Mouse (Mus musculus) liver, adult 2 months (tissue): ENCODE results near the gene Ptk7. TPM values are rescaled to one million over a fixed set of nuclear protein-coding genes. Genes with fewer than 3 reads are reported as not detected.
A peak's percentile ranks its signal among the peaks of the same experiment; 100 is the strongest.

Experiments used
- DNase-seq: peaks from one replicate; pipeline ENCODE4 v3.0.0-alpha.2; 2011; ENCODE audit warnings: low read depth, low spot score; ENCODE audit errors: extremely low read depth
- H3K27ac ChIP-seq: fragments of 200-500 bp; replicated peaks from 2 replicates; pipeline ENCODE4 v1.5.1; 2012; ENCODE audit warnings: low read depth, mild to moderate bottlenecking, control low read depth, inconsistent platforms, low read length; ENCODE audit not compliant: insufficient read depth
- H3K27me3 ChIP-seq: fragments of 200-500 bp; 2 replicates; pipeline ENCODE4 v1.6.1; 2012; ENCODE audit warnings: mild to moderate bottlenecking, moderate library complexity, low read length, inconsistent platforms; ENCODE audit not compliant: control insufficient read depth, insufficient read depth
- H3K36me3 ChIP-seq: fragments of 200-500 bp; 2 replicates; pipeline ENCODE4 v1.6.1; 2012; ENCODE audit warnings: low read length, inconsistent platforms; ENCODE audit not compliant: control insufficient read depth, insufficient read depth
- H3K4me1 ChIP-seq: fragments of 200-500 bp; 2 replicates; pipeline ENCODE4 v1.6.1; 2011; ENCODE audit warnings: low read length; ENCODE audit not compliant: control insufficient read depth, insufficient read depth
- H3K4me3 ChIP-seq: fragments of 200-500 bp; 2 replicates; pipeline ENCODE4 v1.5.1; 2011; ENCODE audit warnings: low read depth, mild to moderate bottlenecking, control low read depth, low read length, moderate library complexity; ENCODE audit not compliant: insufficient read depth
- H3K79me2 ChIP-seq: fragments of 200-500 bp; 2 replicates; pipeline ENCODE4 v1.6.1; 2012; ENCODE audit warnings: inconsistent platforms, mild to moderate bottlenecking, low read length, moderate library complexity; ENCODE audit not compliant: control insufficient read depth, insufficient read depth
- H3K9ac ChIP-seq: fragments of 200-500 bp; 2 replicates; pipeline ENCODE4 v1.6.1; 2012; ENCODE audit warnings: low read depth, mild to moderate bottlenecking, control low read depth, inconsistent platforms, low read length
- CTCF ChIP-seq: fragments of 200-500 bp; IDR thresholded peaks from 2 replicates; pipeline ENCODE4 v1.5.1; 2011; ENCODE audit warnings: low read depth, low read length, control low read depth
- POLR2A ChIP-seq: fragments of 200-500 bp; IDR thresholded peaks from 2 replicates; pipeline ENCODE4 v1.6.1; 2011; ENCODE audit warnings: low read length, control low read depth; ENCODE audit not compliant: insufficient read depth; ENCODE audit errors: extremely low read depth
- WGBS: fragments of 180-500 bp; shearing (Covaris S2); methylation state at CpG from one replicate; pipeline ENCODE4 v1.1.7; 2018; 5-methylcytosine and 5-hydroxymethylcytosine counted together
- polyA plus RNA-seq: library from polyadenylated mRNA; depleted of rRNA; stranded (reverse); fragments of >200 nt; gene quantifications from 2 replicates; pipeline ENCODE4 v1.2.3, GENCODE M21; 2012
- total RNA-seq: library from RNA; depleted of rRNA; stranded (reverse); fragments of >200 nt; gene quantifications from 2 replicates; pipeline ENCODE4 v1.2.3, GENCODE M21; 2014

The Ptk7 gene
- total and polyA plus RNA-seq, 2 experiments = 0.65 to 0.66 TPM

- Histone ChIP-seq H3K79me2 (no peaks in the 10 kb centered on the region), H3K27me3 (no peaks in the 10 kb centered on the region), H3K9ac (no peak overlapping the region), H3K4me3 (no peak overlapping the region), H3K36me3 (no peaks in the 10 kb centered on the region), H3K4me1 (peaks cover 4% of the 10 kb centered on the region), H3K27ac (no peak overlapping the region)
- no peak for DNase-seq
- TF ChIP-seq CTCF (no peak), POLR2A (no peak)
- WGBS = 90% methylated on average over 12 of the region's 12 CpGs
Observed at GRCm38 (mm10) chr17:46543661-46544060, 85.6 kb downstream of the Ptk7 start.

DNA sequence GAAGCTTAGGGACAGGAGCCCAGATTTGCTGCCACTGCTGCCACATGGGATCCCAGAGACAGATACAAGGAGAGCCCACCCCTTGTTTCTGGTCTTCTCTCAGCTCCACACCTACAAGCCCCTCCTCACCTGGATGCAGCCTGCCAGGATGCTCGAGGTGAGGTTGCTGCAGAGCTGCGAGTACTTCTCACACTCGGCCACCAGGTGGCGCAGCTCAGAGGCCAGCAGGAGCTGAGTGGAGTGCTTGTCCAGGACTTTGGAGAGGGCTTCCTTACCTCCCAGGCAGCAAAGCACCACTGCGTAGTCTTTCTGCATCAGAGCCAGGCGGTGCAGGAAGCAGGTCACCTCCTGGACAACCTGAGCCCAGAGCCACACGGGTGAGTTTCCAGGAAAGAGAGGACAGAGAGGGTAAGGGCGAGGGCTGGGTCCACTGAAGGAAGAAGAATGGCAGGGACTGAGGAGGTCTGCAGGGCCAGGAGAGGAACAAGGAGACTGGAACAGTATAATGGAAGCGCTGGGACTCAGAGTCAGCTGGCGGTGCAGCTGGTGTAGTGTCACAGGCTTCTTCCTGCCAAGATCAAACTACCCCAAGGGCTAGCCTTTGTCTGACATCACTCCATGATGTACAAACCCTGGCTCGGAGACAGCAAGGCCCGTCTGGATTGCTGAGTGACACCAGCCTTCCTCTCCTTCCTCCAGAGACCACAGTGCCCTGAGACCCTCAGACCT, 103.6 kb downstream of the Ptk7 start:
- DNase-seq = peak; percentile 33
- Histone ChIP-seq H3K36me3 (no peaks in the 10 kb centered on the region), H3K79me2 (no peaks in the 10 kb centered on the region), H3K27me3 (no peaks in the 10 kb centered on the region), H3K4me1 (no peaks in the 10 kb centered on the region), H3K9ac (no peak overlapping the region), H3K4me3 (no peak overlapping the region), H3K27ac (no peak overlapping the region)
- peak; percentile 98 for TF ChIP-seq CTCF
- TF ChIP-seq POLR2A = no peak
- WGBS = 50% methylated on average over 12 of the region's 12 CpGs

DNA sequence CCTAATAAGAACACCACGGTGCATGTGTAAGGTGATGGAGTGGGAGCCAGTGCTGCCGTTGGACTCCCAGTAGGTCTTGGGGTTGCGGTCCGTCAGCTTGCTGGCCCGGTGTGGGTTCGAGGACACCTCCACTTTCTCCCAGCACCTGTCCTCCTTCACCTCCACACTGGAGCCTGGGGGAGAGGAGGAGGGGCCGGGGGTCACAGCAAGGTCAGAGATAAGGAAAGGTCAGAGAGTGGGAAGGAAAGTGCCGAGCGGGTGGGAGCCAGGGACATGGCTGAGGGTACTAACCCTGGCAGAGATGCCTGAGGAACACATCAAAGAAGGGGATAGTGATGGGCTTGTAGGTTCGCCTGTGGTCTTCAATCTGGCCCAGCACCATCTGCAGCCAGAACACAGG, 104.2 kb downstream of the Ptk7 start:
- no peak overlapping the region for H3K9ac ChIP-seq
- no peaks in the 10 kb centered on the region for H3K4me1 ChIP-seq
- H3K79me2 ChIP-seq = no peaks in the 10 kb centered on the region
- no peaks in the 10 kb centered on the region for H3K36me3 ChIP-seq
- H3K27ac ChIP-seq = no peak overlapping the region
- DNase-seq = no peak
- WGBS = 84% methylated on average over 10 of the region's 10 CpGs
- H3K27me3 ChIP-seq = no peaks in the 10 kb centered on the region
- H3K4me3 ChIP-seq = no peak overlapping the region
- no peak for TF ChIP-seq POLR2A
- no peak for TF ChIP-seq CTCF

DNA sequence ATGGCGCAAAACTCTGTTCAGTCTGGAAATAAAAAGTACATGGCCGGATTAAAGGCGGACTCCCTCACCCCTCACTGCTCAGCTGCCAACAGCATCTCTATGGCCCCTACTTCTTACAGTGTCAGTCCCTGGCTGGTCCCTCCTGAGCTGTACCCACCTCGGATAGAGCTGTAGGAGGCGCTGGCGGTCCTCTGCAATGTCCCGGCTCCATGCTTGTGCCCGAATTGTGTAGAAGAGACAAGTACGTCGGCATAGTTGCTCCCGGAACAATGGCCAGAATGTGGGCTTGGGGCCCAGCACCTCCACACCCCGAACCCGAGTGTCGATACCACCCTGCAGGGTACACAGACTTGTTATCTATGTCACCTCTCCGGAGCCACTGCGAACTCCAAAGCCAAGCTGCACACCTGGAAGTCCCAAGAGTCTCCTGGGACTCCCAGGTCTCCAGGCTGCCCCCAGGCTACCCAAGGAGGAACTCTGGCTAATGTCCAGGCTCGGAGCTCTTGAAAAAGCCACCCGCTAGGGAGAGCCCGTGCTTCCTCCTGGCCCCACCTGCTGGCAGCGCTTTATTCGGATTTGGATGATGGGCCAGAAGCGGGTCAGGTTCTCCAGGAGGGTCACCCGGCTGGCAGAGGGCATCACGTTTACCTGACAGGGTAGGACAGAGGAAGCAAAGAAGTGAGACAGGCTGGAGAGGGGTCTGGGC, 107.2 kb downstream of the Ptk7 start:
- H3K4me1 ChIP-seq = no peaks in the 10 kb centered on the region
- H3K79me2 ChIP-seq = no peaks in the 10 kb centered on the region
- DNase-seq = no peak
- no peaks in the 10 kb centered on the region for H3K27me3 ChIP-seq
- WGBS = 59% methylated on average over 24 of the region's 24 CpGs
- H3K27ac ChIP-seq = no peak overlapping the region
- H3K4me3 ChIP-seq = no peak overlapping the region
- H3K36me3 ChIP-seq = no peaks in the 10 kb centered on the region
- no peak overlapping the region for H3K9ac ChIP-seq
- TF ChIP-seq POLR2A = no peak
- no peak for TF ChIP-seq CTCF

DNA sequence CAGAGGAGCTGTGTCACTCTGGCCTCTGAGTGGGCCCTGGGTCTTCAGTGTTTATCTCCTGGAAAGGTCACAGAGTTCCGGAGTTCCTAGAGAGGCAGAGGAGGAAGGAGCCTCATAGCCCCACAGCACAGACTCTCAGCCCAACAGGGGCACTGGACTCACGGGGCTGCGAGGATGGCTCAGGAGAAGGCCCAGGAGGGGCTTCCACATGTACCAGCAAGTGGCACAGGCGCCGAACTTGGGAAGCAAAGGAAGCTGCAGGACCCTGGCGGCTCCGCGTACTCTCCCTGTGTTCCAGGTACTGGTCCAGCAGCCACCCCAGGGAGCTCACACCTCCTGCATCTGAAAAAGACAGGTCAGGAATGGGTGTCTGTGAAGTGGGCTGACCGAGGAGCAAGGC, 108.1 kb downstream of the Ptk7 start:
- H3K4me3 ChIP-seq = no peak overlapping the region; the same call in 1 of the 2 replicates
- H3K27me3 ChIP-seq = no peaks in the 10 kb centered on the region
- no peaks in the 10 kb centered on the region for H3K4me1 ChIP-seq
- TF ChIP-seq CTCF (no peak), POLR2A (no peak)
- WGBS = 85% methylated on average over 9 of the region's 9 CpGs
- no peak overlapping the region for H3K9ac ChIP-seq
- H3K36me3 ChIP-seq = no peaks in the 10 kb centered on the region
- no peak for DNase-seq
- no peak overlapping the region for H3K27ac ChIP-seq
- H3K79me2 ChIP-seq = no peaks in the 10 kb centered on the region
